Mouse (Mus musculus) kidney, adult 2 months (tissue): ENCODE results near the gene Fam3b.

ENCODE experiments used
- CTCF ChIP-seq: fragments of 200-500 bp; conservative IDR thresholded peaks from 2 replicates; pipeline ENCODE4 v1.5.1; 2011; ENCODE audit warnings: low read depth, mild to moderate bottlenecking, control low read depth, low read length, moderate library complexity, mixed read lengths; ENCODE audit not compliant: insufficient read depth, insufficient read length
- POLR2A ChIP-seq: fragments of 200-500 bp; IDR thresholded peaks from one replicate; pipeline ENCODE4 v1.6.1; 2011; ENCODE audit warnings: low read depth, low read length, control low read depth

DNA sequence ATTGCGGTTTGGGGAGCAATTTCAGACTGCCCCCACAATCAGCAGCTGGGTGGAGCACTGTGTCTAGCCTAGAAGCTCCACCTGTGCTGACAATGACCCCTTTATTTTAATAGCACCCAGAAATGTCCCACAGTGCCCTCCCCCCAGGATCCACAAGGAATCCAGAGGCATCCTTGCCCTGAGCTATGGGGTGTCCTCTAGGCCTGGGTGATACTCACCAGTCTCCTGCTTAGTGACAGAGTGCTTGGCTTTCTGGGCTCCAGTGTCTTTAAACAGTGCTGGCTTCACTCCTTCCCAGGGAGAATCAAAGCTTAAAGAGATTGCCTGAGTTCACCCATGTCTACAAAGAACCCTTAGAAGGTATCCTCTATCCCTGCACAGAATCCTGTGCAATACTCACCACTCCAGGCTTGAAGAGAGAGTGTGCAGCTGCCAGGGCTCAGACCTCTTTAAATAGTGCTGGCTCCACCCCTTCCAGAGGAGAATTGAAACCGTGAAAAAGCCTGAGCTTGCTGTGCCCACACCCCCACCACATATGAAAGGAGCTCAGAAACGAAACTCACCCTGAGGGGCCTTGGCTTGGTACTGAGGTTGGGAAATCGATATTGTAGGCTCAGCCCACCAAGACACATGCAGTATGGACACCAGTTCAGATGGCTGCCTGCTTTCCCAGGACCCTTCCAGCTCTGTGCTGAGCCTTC is 52.0 kb downstream of the Fam3b start, which contains the start of gene Mx1:
- TF ChIP-seq POLR2A (no peak), CTCF (no peak)
